Mouse (Mus musculus) heart, embryonic 13.5 days (tissue): ENCODE data around the gene Gm21972. TPM values are rescaled to one million over a fixed set of nuclear protein-coding genes. Genes with fewer than 3 reads are reported as not detected.

Source experiments
- ATAC-seq: fragments of 200-750 bp; cut with Nextera tagmentation; 2 replicates; pipeline ENCODE4 v1.8.0; 2017; ENCODE audit warnings: moderate TSS enrichment; ENCODE audit not compliant: insufficient number of reproducible peaks, low FRiP score, low TSS enrichment; ENCODE audit errors: extremely low read depth
- H3K27ac ChIP-seq: fragments of 300-500 bp; sonication (generic); replicated peaks from 2 replicates; pipeline ENCODE4 v1.5.1; 2015; ENCODE audit warnings: moderate library complexity, mild to moderate bottlenecking, inconsistent platforms
- H3K27me3 ChIP-seq: fragments of 300-500 bp; sonication (generic); replicated peaks from 2 replicates; pipeline ENCODE4 v1.6.1; 2015; ENCODE audit warnings: mild to moderate bottlenecking, inconsistent platforms
- H3K36me3 ChIP-seq: fragments of 300-500 bp; sonication (generic); 2 replicates; pipeline ENCODE4 v1.6.1; 2015; ENCODE audit warnings: mild to moderate bottlenecking, inconsistent platforms
- H3K4me1 ChIP-seq: fragments of 300-500 bp; sonication (generic); 2 replicates; pipeline ENCODE4 v1.6.1; 2015; ENCODE audit warnings: inconsistent platforms
- H3K4me2 ChIP-seq: fragments of 300-500 bp; sonication (generic); 2 replicates; pipeline ENCODE4 v1.6.1; 2015; ENCODE audit warnings: inconsistent platforms, mild to moderate bottlenecking, moderate library complexity
- H3K4me3 ChIP-seq: fragments of 300-500 bp; sonication (generic); 2 replicates; pipeline ENCODE4 v1.5.1; 2015; ENCODE audit warnings: moderate library complexity, mild to moderate bottlenecking, inconsistent platforms
- H3K9ac ChIP-seq: fragments of 300-500 bp; sonication (generic); 2 replicates; pipeline ENCODE4 v1.6.1; 2015; ENCODE audit warnings: inconsistent platforms, mild to moderate bottlenecking, moderate library complexity
- H3K9me3 ChIP-seq: fragments of 300-500 bp; sonication (generic); 2 replicates; pipeline ENCODE4 v1.6.1; 2016; ENCODE audit warnings: inconsistent platforms
- WGBS: fragments of 180-500 bp; shearing (Covaris S2); methylation state at CpG from one replicate; pipeline ENCODE4 v1.1.7; 2015; ENCODE audit warnings: mixed read lengths; 5-methylcytosine and 5-hydroxymethylcytosine counted together
- polyA plus RNA-seq: library from polyadenylated mRNA; unstranded; fragments of >200 nt; fragmentation: Nextera tagmentation; extraction: Ambion mirVana; gene quantifications from 2 replicates; pipeline ENCODE4 v1.2.1, GENCODE M21; 2015

Gm21972 gene
- polyA plus RNA-seq, 1 experiment from 2014 or later = not detected

DNA sequence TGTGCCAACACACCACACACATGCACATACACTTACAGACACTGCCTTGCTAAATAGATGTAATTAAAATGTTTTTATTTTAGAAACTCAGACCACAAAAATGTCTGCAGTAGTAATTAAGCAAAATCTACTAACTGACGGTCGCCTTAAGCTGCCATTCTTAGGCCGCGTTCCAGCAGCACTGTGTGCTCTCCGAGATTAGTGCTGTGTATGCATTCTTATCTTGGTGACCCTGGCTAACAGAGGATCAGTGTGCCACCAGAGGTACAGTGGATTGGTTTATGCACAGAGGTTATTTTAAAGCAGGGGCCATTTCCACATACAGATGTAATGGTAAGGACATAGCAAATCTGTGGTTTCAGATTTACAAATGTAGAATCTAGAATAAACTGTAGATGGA lies 27.6 kb downstream of the Gm21972 start:
- Histone ChIP-seq H3K27me3 (no peaks in the 10 kb centered on the region), H3K4me2 (no peak overlapping the region), H3K9me3 (no peaks in the 10 kb centered on the region), H3K4me3 (no peak overlapping the region), H3K9ac (no peak overlapping the region), H3K4me1 (0 out of 2 replicates have a peak, but pooled peaks cover 3% of the 10 kb centered on the region), H3K27ac (no peak overlapping the region), H3K36me3 (peaks cover 70% of the 10 kb centered on the region)
- ATAC-seq = no peak
- WGBS = 53% methylated on average over 5 of the region's 5 CpGs

DNA sequence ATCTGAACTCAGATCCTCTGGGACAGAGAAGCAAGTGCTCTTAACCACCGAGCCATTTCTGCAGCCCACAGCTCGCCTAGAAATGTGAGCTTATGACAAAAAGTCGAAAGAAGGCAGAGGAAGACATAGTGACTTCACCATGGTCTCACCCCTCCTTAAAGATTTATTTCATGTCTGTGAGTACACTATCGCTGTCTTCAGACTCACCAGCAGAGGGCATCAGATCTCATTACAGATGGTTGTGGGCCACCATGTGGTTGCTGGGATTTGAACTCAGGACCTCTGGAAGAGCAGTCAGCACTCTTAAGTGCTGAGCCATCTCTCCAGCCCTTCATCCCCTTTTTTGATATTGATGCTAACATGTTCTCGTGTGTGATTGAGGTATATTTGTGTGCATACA lies 41.2 kb downstream of the Gm21972 start:
- H3K4me3 ChIP-seq = no peak overlapping the region
- no peak for ATAC-seq
- no peak overlapping the region for H3K4me2 ChIP-seq
- H3K4me1 ChIP-seq = no peaks in the 10 kb centered on the region
- H3K9me3 ChIP-seq = no peaks in the 10 kb centered on the region
- H3K27me3 ChIP-seq = no peaks in the 10 kb centered on the region
- peaks cover 67% of the 10 kb centered on the region for H3K36me3 ChIP-seq
- H3K9ac ChIP-seq = no peak overlapping the region
- WGBS = 89% methylated on average over 5 of the region's 5 CpGs
- H3K27ac ChIP-seq = no peak overlapping the region

DNA sequence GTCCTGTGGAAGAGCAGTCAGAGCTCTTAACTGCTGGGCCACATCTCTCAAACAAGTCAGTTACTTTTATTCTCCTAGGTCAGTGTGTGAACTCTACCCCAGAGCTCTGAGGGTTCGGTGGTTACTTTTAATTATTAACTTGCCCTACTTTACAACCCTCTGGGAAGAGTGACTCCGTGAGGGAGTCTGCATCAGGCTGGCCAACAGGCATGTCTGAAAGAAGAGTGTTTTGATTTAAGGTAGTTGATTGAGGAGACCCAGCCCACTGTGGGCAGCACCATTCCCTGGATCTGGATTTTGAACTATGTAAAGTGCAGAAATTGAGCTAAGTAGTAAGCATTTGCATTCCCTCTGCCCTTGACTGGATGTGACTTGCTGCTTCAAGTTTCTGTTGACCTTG lies 42.6 kb downstream of the Gm21972 start:
- Histone ChIP-seq H3K4me2 (no peak overlapping the region), H3K4me3 (no peak overlapping the region), H3K27me3 (no peaks in the 10 kb centered on the region), H3K36me3 (peaks cover 57% of the 10 kb centered on the region), H3K4me1 (no peaks in the 10 kb centered on the region), H3K9ac (no peak overlapping the region), H3K9me3 (no peaks in the 10 kb centered on the region), H3K27ac (no peak overlapping the region)
- 84% methylated on average over 2 of the region's 2 CpGs for WGBS
- no peak for ATAC-seq

DNA sequence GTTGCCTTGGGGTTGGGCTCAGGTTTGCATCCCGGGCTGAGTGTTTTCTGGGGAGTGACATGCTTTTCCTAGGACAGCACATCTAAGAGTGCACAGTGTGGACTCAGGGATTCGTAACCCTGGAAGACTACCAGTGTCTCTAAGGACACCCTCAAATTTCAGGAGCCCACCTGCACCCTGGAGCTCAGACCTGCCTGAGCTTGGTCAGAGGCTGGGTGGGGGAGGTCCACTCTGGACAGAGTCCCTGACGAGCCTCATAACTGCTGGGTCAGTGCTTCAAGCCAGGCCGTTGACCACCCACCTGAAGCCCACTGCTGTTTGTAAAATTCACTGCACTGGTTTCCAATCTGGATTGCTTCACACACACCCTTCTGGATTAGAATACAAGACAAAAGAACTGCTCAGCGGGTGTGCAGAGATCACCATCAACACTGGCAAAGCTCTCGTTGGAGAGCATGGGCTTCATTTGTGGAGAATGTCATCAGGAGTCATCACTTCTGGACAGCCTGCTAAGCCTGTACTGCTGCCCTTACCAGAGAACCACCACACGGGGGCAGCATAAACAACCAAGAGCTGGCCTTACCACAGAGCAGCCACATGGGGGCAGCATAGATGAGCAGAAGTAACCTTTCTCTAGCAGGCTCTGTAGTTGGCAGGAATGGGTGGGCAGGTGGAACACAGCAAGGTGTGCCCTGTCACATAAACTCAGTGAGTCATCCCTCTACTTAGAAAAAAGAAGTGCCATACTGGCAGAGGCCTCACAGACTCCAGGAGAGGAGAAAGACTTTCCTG lies 45.2 kb downstream of the Gm21972 start:
- Histone ChIP-seq H3K9ac (no peak overlapping the region), H3K9me3 (no peaks in the 10 kb centered on the region), H3K36me3 (peaks cover 35% of the 10 kb centered on the region), H3K27ac (no peak overlapping the region), H3K4me1 (no peaks in the 10 kb centered on the region), H3K4me3 (no peak overlapping the region), H3K27me3 (no peaks in the 10 kb centered on the region), H3K4me2 (no peak overlapping the region)
- ATAC-seq = no peak
- 41% methylated on average over 7 of the region's 7 CpGs for WGBS

DNA sequence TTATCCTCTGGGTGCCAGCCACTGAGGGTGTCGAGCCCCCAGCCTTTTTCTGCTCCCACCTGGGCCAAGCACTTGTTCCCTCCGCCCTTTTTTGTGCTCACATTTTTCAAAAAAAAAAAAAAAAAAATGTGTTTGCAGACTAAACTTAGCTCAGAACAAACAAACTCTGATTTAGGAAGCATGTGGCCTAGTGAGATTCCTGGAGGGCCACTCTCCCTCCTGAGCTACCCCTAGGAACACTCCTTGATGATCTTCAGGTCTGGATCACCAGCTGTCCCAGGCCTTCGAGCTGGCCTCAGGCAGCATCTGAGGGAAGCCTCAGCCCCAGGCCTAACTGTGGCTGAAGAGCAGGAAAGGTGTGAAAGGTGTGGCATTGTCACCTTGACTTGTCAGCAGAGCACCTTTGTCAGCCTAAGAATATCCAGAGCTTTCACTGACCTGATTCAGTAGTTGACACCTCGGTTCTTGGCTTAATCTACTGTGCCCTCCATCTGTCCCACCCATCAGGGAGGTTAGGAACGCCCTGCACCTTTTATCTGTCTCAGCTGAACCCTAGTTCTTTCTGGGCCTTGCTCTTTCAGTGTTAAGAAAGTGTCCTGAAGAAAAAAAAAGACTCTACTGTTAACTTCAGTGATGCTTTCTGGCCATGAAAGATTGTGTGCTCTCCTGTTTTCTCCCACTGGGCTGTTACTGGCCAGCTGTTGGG lies 48.7 kb downstream of the Gm21972 start:
- Histone ChIP-seq H3K9ac (no peak overlapping the region), H3K4me1 (no peaks in the 10 kb centered on the region), H3K27me3 (no peaks in the 10 kb centered on the region), H3K9me3 (no peaks in the 10 kb centered on the region), H3K4me2 (no peak overlapping the region), H3K4me3 (no peak overlapping the region), H3K27ac (no peak overlapping the region; the same call in 1 of the 2 replicates), H3K36me3 (peaks cover 9% of the 10 kb centered on the region; the same call in 1 of the 2 replicates)
- 62% methylated on average over 5 of the region's 5 CpGs for WGBS
- no peak for ATAC-seq

DNA sequence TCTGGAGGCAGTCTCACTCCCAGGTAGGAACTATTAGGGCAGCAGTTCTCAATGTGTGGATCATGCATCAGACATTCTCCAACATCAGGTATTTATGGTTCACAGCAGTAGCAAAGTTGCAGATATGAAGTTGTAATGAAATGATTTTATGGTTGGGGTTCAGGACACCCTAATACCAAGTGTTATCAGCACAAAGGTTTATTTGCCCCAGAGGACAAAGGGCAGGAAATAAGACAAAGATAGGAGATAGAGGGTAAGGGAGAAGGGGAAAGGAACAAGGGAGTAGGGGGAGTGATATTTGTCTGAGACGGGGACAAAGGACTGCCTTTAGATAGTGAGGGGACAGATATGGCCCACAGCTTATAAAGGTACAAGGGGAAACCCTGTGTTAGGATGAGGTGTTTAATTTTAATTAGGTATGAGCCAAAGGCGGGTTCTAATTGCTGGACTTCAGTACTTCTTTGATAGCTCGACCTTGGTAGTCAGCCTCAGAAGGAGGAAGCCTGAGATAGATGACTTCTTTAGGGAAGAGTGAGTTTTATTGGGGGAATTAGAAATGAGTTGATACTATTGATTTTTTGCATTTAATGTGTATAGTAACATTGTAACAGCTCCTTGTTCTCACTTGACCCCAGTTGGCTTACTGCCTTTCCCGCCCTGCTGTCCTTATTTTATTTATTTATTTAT lies 50.3 kb downstream of the Gm21972 start:
- Histone ChIP-seq H3K9ac (no peak overlapping the region), H3K4me1 (no peaks in the 10 kb centered on the region), H3K27me3 (no peaks in the 10 kb centered on the region), H3K27ac (no peak overlapping the region), H3K9me3 (no peaks in the 10 kb centered on the region), H3K4me3 (no peak overlapping the region), H3K4me2 (no peak overlapping the region), H3K36me3 (0 out of 2 replicates have a peak, but pooled peaks cover 1% of the 10 kb centered on the region)
- WGBS = 65% methylated on average over 4 of the region's 4 CpGs
- ATAC-seq = no peak

GRCm38 (mm10) chr1:86186762-86187161 lies 53.3 kb downstream of the Gm21972 start:
- Histone ChIP-seq H3K27ac (no peak overlapping the region), H3K4me1 (peaks cover 8% of the 10 kb centered on the region; the same call in 1 of the 2 replicates), H3K4me3 (no peak overlapping the region), H3K36me3 (peaks cover 14% of the 10 kb centered on the region; the same call in 1 of the 2 replicates), H3K9me3 (no peaks in the 10 kb centered on the region), H3K27me3 (no peaks in the 10 kb centered on the region), H3K9ac (no peak overlapping the region), H3K4me2 (no peak overlapping the region)
- no peak for ATAC-seq
- 75% methylated on average over 7 of the region's 7 CpGs for WGBS

DNA sequence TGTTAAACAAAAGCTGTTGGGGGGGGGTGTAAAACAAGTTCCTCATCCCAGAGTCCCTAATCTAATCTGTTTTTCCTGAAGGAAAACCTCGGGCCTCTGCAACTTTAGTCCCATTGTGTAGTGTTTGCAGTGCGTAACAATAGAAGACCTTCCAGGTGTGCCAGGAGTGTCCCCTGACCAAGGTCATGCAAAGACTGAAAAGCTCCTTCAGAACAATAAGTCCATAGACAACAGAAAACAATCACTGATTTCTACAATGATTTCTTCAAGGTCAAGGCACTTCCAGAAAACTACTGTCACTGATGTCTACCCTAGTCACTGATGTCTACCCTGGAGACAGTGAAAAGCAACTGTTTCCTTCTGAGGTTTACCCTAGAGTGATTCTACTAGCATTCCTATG lies 54.4 kb downstream of the Gm21972 start:
- no peak for ATAC-seq
- Histone ChIP-seq H3K9ac (no peak overlapping the region), H3K36me3 (peaks cover 14% of the 10 kb centered on the region), H3K27ac (no peak overlapping the region), H3K27me3 (no peaks in the 10 kb centered on the region), H3K9me3 (no peaks in the 10 kb centered on the region), H3K4me1 (peaks cover 8% of the 10 kb centered on the region; the same call in 1 of the 2 replicates), H3K4me2 (no peak overlapping the region), H3K4me3 (no peak overlapping the region)
- WGBS = 55% methylated on average over 2 of the region's 2 CpGs

DNA sequence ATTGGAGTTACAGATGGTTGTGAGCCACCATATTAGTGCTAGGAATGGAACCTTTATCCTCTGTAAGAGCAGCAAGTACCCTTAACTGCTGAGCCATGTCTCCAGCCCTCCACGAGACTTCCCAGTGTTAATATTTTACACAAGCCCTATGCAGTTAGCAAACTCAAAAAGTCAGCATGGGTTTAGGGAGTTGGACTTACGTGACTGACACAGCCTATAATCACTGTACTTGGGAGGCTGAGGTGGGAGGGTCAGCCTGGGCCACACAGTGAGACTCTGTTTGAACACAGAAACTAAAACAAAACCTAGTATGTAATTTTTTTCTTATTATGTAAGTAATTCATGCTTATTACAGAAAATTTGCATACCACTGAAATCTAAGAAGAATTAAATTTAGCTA lies 54.8 kb downstream of the Gm21972 start:
- H3K4me3 ChIP-seq = no peak overlapping the region
- H3K4me1 ChIP-seq = peaks cover 8% of the 10 kb centered on the region; the same call in 1 of the 2 replicates
- no peaks in the 10 kb centered on the region for H3K9me3 ChIP-seq
- WGBS = 81% methylated on average over 2 of the region's 2 CpGs
- no peaks in the 10 kb centered on the region for H3K27me3 ChIP-seq
- H3K4me2 ChIP-seq = no peak overlapping the region
- H3K36me3 ChIP-seq = peaks cover 14% of the 10 kb centered on the region
- ATAC-seq = no peak
- H3K9ac ChIP-seq = no peak overlapping the region
- H3K27ac ChIP-seq = no peak overlapping the region

GRCm38 (mm10) chr1:86189034-86189702 lies 55.7 kb downstream of the Gm21972 start:
- 66% methylated on average over 6 of the region's 6 CpGs for WGBS
- no peak for ATAC-seq

DNA sequence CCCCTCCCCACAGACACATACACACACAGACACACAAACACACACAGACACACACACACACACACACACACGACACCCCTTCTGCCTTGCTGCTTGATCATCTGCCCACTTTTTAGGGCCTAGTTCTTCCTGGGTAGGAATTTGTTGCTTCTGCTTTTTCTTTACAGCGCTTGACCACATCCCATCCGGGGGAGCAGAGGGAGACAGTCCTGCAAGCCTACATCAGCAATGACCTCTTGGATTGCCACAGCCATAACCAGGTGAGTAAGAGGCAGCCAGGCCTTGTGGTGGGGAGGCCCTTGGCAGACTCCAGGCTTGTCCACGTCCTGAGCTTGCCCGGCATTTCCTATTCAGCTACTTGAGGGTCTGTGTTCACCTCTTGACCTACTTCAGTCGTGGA lies 57.4 kb downstream of the Gm21972 start:
- no peak overlapping the region for H3K27ac ChIP-seq
- ATAC-seq = no peak
- peaks cover 21% of the 10 kb centered on the region for H3K36me3 ChIP-seq
- 80% methylated on average over 6 of the region's 6 CpGs for WGBS
- H3K4me1 ChIP-seq = peaks cover 8% of the 10 kb centered on the region; the same call in 1 of the 2 replicates
- no peak overlapping the region for H3K4me3 ChIP-seq
- no peak overlapping the region for H3K9ac ChIP-seq
- H3K4me2 ChIP-seq = no peak overlapping the region
- H3K27me3 ChIP-seq = no peaks in the 10 kb centered on the region
- H3K9me3 ChIP-seq = no peaks in the 10 kb centered on the region

More at GRCm38 (mm10) chr1:86189034-86189702, 55.7 kb downstream of the Gm21972 start:
- H3K9ac ChIP-seq = no peak overlapping the region
- H3K36me3 ChIP-seq = peaks cover 18% of the 10 kb centered on the region
- no peak overlapping the region for H3K4me2 ChIP-seq
- H3K4me1 ChIP-seq = peaks cover 8% of the 10 kb centered on the region; the same call in 1 of the 2 replicates
- no peak overlapping the region for H3K4me3 ChIP-seq
- no peak overlapping the region for H3K27ac ChIP-seq
- no peaks in the 10 kb centered on the region for H3K9me3 ChIP-seq
- no peaks in the 10 kb centered on the region for H3K27me3 ChIP-seq
